Mouse (Mus musculus): Measurements from ENCODE around the gene Col8a2. TPM values are rescaled to one million over a fixed set of nuclear protein-coding genes. Genes with fewer than 3 reads are reported as not detected.

Col8a2 gene
- total and polyA plus RNA-seq, 3 experiments = not detected

DNA sequence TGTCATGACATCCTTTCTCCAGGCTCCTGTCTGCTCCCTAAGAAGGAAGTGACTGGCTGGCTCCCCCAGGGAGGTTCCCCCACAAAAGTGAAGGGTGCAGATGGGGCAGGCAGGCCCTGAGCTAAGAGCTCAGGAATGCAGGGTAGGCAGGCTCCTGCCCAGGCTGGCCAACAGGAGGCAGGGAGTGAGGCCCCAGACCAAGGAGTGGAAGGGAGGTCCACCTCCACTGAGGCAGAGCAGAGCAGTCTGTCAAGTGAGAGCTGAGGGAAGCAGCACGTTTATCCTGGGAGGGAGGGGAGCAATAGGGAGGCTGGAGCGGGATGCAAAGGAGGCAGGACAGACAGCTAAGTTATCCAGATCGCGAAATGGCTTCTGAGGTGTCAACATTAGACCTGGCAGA is 35.9 kb upstream of the Col8a2 start:
- no peak for DNase-seq (ENCODE audit: extremely low read depth)
- Histone ChIP-seq H3K36me3 (replicated peaks in 1 of 2; ENCODE audit: control insufficient read depth in 1 of 2, insufficient read depth in 1 of 2, low read length in 1 of 2) (peaks cover 0 to 66% of the 10 kb centered on the region in 2 experiments), H3K4me1 (ENCODE audit: control insufficient read depth in 1 of 2, insufficient read depth in 2 of 2) (peaks cover 10 to 53% of the 10 kb centered on the region in 2 experiments), H3K4me3 (replicated peaks in 1 of 3; ENCODE audit: low read depth in 2 of 3, low read length in 2 of 3, poor library complexity in 1 of 3) (no peak overlapping the region), H3K9me3 (replicated peaks; ENCODE audit: low read length) (no peaks in the 10 kb centered on the region), H3K79me2 (replicated peaks; ENCODE audit: control insufficient read depth, extremely low read depth, insufficient read depth, poor library complexity, severe bottlenecking) (peaks cover 27% of the 10 kb centered on the region), H3K9ac (ENCODE audit: insufficient read depth, low read depth) (no peak overlapping the region), H3K27ac (ENCODE audit: insufficient read depth, low read depth) (no peak overlapping the region), H3K27me3 (replicated peaks) (no peaks in the 10 kb centered on the region), H3K4me2 (ENCODE audit: insufficient read depth, low read depth, poor library complexity, severe bottlenecking) (no peak overlapping the region)
- in situ Hi-C loops (cut with MboI; ENCODE audit: low pct_ligation_motif_present, low pct_unique_long_range_greater_than_20kb, low sequenced_read_pairs) (no loop called here), dilution Hi-C loops (cut with MboI; ENCODE audit: extremely low pct_ligation_motif_present, extremely low pct_unique_long_range_greater_than_20kb, low sequenced_read_pairs) (no loop called here)
- no peak for TF ChIP-seq ZNF384 (IDR thresholded peaks at IDR 0.05; ENCODE audit: low read depth, low read length)
- no peak for TF ChIP-seq ETS1 (conservative IDR thresholded peaks at IDR 0.05; ENCODE audit: low read depth, low read length)
- TF ChIP-seq JUND (conservative IDR thresholded peaks at IDR 0.05; ENCODE audit: low read depth, low read length) = no peak
- no peak for TF ChIP-seq ZKSCAN1 (IDR thresholded peaks at IDR 0.05; ENCODE audit: borderline replicate concordance, low read depth, low read length)
- TF ChIP-seq POLR2AphosphoS2 (IDR thresholded peaks at IDR 0.05; ENCODE audit: low read depth, low read length) = no peak
- TF ChIP-seq PAX5 (IDR thresholded peaks at IDR 0.05; ENCODE audit: low read length) = no peak
- no peak for TF ChIP-seq MEF2A (IDR thresholded peaks at IDR 0.05; ENCODE audit: borderline replicate concordance, low read depth, low read length)
- no peak for TF ChIP-seq JUN (IDR thresholded peaks at IDR 0.05; ENCODE audit: insufficient read depth, low read depth, low read length)

- in situ Hi-C loops (cut with MboI; ENCODE audit: low pct_ligation_motif_present, low pct_unique_long_range_greater_than_20kb, low sequenced_read_pairs) (no loop called here), dilution Hi-C loops (cut with MboI; ENCODE audit: extremely low pct_ligation_motif_present, extremely low pct_unique_long_range_greater_than_20kb, low sequenced_read_pairs) (no loop called here)
- H3K27ac ChIP-seq (ENCODE audit: insufficient read depth, low read depth) = no peak overlapping the region
- H3K4me3 ChIP-seq (replicated peaks in 1 of 3; ENCODE audit: low read depth in 2 of 3, low read length in 2 of 3, poor library complexity in 1 of 3) = no peak overlapping the region
- DNase-seq (ENCODE audit: extremely low read depth) = no peak
- no peaks in the 10 kb centered on the region for H3K9me3 ChIP-seq (replicated peaks; ENCODE audit: low read length)
- peaks cover 0 to 55% of the 10 kb centered on the region in 2 experiments for H3K36me3 ChIP-seq (replicated peaks in 1 of 2; ENCODE audit: control insufficient read depth in 1 of 2, insufficient read depth in 1 of 2, low read length in 1 of 2)
- H3K4me1 ChIP-seq (ENCODE audit: control insufficient read depth in 1 of 2, insufficient read depth in 2 of 2) = peaks cover 10 to 51% of the 10 kb centered on the region in 2 experiments
- H3K9ac ChIP-seq (ENCODE audit: insufficient read depth, low read depth) = no peak overlapping the region
- H3K79me2 ChIP-seq (replicated peaks; ENCODE audit: control insufficient read depth, extremely low read depth, insufficient read depth, poor library complexity, severe bottlenecking) = peaks cover 27% of the 10 kb centered on the region
- H3K27me3 ChIP-seq (replicated peaks) = no peaks in the 10 kb centered on the region
- no peak overlapping the region for H3K4me2 ChIP-seq (ENCODE audit: insufficient read depth, low read depth, poor library complexity, severe bottlenecking)
- no peak for TF ChIP-seq USF2 (conservative IDR thresholded peaks at IDR 0.05; ENCODE audit: low read depth, low read length)
- TF ChIP-seq CTCF (conservative IDR thresholded peaks at IDR 0.05 in 1 of 2, IDR thresholded peaks at IDR 0.05 in 1 of 2; ENCODE audit: low read depth in 2 of 2, low read length in 2 of 2) = no peak
- no peak for TF ChIP-seq KAT2A (IDR thresholded peaks at IDR 0.05; ENCODE audit: insufficient replicate concordance, low read length)
- no peak for TF ChIP-seq CHD1 (IDR thresholded peaks at IDR 0.05; ENCODE audit: low read depth, low read length)
- TF ChIP-seq UBTF (IDR thresholded peaks at IDR 0.05; ENCODE audit: low read depth, low read length) = no peak
- no peak for TF ChIP-seq ZKSCAN1 (IDR thresholded peaks at IDR 0.05; ENCODE audit: borderline replicate concordance, low read depth, low read length)
- no peak for TF ChIP-seq RCOR1 (conservative IDR thresholded peaks at IDR 0.05; ENCODE audit: low read depth, low read length)
- no peak for TF ChIP-seq SMC3 (IDR thresholded peaks at IDR 0.05; ENCODE audit: low read depth, low read length)
- TF ChIP-seq CHD2 (IDR thresholded peaks at IDR 0.05; ENCODE audit: low read length) = no peak
- TF ChIP-seq PAX5 (IDR thresholded peaks at IDR 0.05; ENCODE audit: low read length) = no peak
- TF ChIP-seq IRF4 (IDR thresholded peaks at IDR 0.05; ENCODE audit: low read depth, low read length) = no peak
- no peak for TF ChIP-seq SIN3A (IDR thresholded peaks at IDR 0.05; ENCODE audit: low read length)
- TF ChIP-seq RAD21 (IDR thresholded peaks at IDR 0.05; ENCODE audit: low read depth, low read length) = no peak
- no peak for TF ChIP-seq POLR2AphosphoS2 (IDR thresholded peaks at IDR 0.05; ENCODE audit: low read depth, low read length)
These were observed 34.8 kb upstream of the Col8a2 start for GRCm38 (mm10) chr4:126251655-126252254.

Data from CH12.LX (cell line).